Mouse (Mus musculus): Measurements from ENCODE around the gene Frmd4a.

GRCm38 (mm10) chr2:4391091-4391490, 373.6 kb downstream of the Frmd4a start:
- TF ChIP-seq ZC3H11A (IDR thresholded peaks at IDR 0.05; ENCODE audit: borderline replicate concordance, low read depth, low read length) (no peak), ZNF384 (IDR thresholded peaks at IDR 0.05; ENCODE audit: low read depth, low read length) (no peak), CHD2 (IDR thresholded peaks at IDR 0.05; ENCODE audit: low read depth, low read length) (no peak), HCFC1 (IDR thresholded peaks at IDR 0.05; ENCODE audit: borderline replicate concordance, insufficient read depth, low read length) (no peak), MAFK (IDR thresholded peaks at IDR 0.05; ENCODE audit: insufficient read depth, low read depth, low read length) (no peak)

Data from ES-E14 (cell line).